Mouse (Mus musculus): Measurements from ENCODE around the gene Pgc. TPM values are rescaled to one million over a fixed set of nuclear protein-coding genes. Genes with fewer than 3 reads are reported as not detected.
A peak's percentile ranks its signal among the peaks of the same experiment; 100 is the strongest.

The Pgc gene
- polyA plus RNA-seq, 1 experiment from 2014 or later, result not detected

- Histone ChIP-seq H3K36me3 (ENCODE audit: control insufficient read depth, insufficient read depth, low read length) (peaks cover 7% of the 10 kb centered on the region; the same call in 1 of the 2 replicates), H3K9ac (ENCODE audit: low read length) (no peak overlapping the region), H3K4me1 (ENCODE audit: control insufficient read depth, insufficient read depth, low read length) (no peaks in the 10 kb centered on the region), H3K9me3 (ENCODE audit: control insufficient read depth, low read length) (no peaks in the 10 kb centered on the region), H3K27me3 (ENCODE audit: control insufficient read depth, insufficient read depth, low read length) (peaks cover 8% of the 10 kb centered on the region; the same call in 1 of the 2 replicates), H3K27ac (ENCODE audit: low read depth, low read length) (no peak overlapping the region), H3K4me2 (no peak overlapping the region), H3K4me3 (ENCODE audit: low read depth, low read length) (no peak overlapping the region)
- DNase-seq (ENCODE audit: low spot score, missing footprints) (no peak), ATAC-seq (ENCODE audit: low FRiP score) (no peak; the same call in 1 of the 2 replicates)
- WGBS, result 53% methylated on average over 28 of the region's 28 CpGs
These were observed 23.9 kb upstream of the Pgc start for GRCm38 (mm10) chr17:47702548-47703345.

GRCm38 (mm10) chr17:47703556-47703955 is 23.1 kb upstream of the Pgc start:
- Histone ChIP-seq H3K4me3 (ENCODE audit: low read depth, low read length) (no peak overlapping the region), H3K4me2 (no peak overlapping the region), H3K4me1 (ENCODE audit: control insufficient read depth, insufficient read depth, low read length) (no peaks in the 10 kb centered on the region), H3K9ac (ENCODE audit: low read length) (no peak overlapping the region), H3K36me3 (ENCODE audit: control insufficient read depth, insufficient read depth, low read length) (peaks cover 7% of the 10 kb centered on the region; the same call in 1 of the 2 replicates), H3K27me3 (ENCODE audit: control insufficient read depth, insufficient read depth, low read length) (peaks cover 8% of the 10 kb centered on the region; the same call in 1 of the 2 replicates), H3K9me3 (ENCODE audit: control insufficient read depth, low read length) (no peaks in the 10 kb centered on the region), H3K27ac (ENCODE audit: low read depth, low read length) (no peak overlapping the region)
- DNase-seq (ENCODE audit: low spot score, missing footprints) (peak; percentile 84), ATAC-seq (ENCODE audit: low FRiP score) (no peak)
- 30% methylated on average over 20 of the region's 20 CpGs for WGBS

GRCm38 (mm10) chr17:47704692-47705091 is 21.9 kb upstream of the Pgc start:
- Histone ChIP-seq H3K9me3 (ENCODE audit: control insufficient read depth, low read length) (no peaks in the 10 kb centered on the region), H3K4me1 (ENCODE audit: control insufficient read depth, insufficient read depth, low read length) (no peaks in the 10 kb centered on the region), H3K27me3 (ENCODE audit: control insufficient read depth, insufficient read depth, low read length) (peaks cover 8% of the 10 kb centered on the region; the same call in 1 of the 2 replicates), H3K27ac (ENCODE audit: low read depth, low read length) (no peak overlapping the region), H3K4me2 (no peak overlapping the region), H3K4me3 (ENCODE audit: low read depth, low read length) (no peak overlapping the region), H3K9ac (ENCODE audit: low read length) (no peak overlapping the region), H3K36me3 (ENCODE audit: control insufficient read depth, insufficient read depth, low read length) (peaks cover 7% of the 10 kb centered on the region; the same call in 1 of the 2 replicates)
- ATAC-seq (ENCODE audit: low FRiP score) (no peak), DNase-seq (ENCODE audit: low spot score, missing footprints) (no peak)
- WGBS, result 81% methylated on average over 4 of the region's 4 CpGs

GRCm38 (mm10) chr17:47706196-47706595 is 20.4 kb upstream of the Pgc start:
- H3K27ac ChIP-seq (ENCODE audit: low read depth, low read length), result no peak overlapping the region
- H3K27me3 ChIP-seq (ENCODE audit: control insufficient read depth, insufficient read depth, low read length), result peaks cover 8% of the 10 kb centered on the region; the same call in 1 of the 2 replicates
- no peaks in the 10 kb centered on the region for H3K4me1 ChIP-seq (ENCODE audit: control insufficient read depth, insufficient read depth, low read length)
- H3K9ac ChIP-seq (ENCODE audit: low read length), result no peak overlapping the region
- 0 out of 2 replicates have a peak, but pooled peaks cover 7% of the 10 kb centered on the region for H3K36me3 ChIP-seq (ENCODE audit: control insufficient read depth, insufficient read depth, low read length)
- ATAC-seq (ENCODE audit: low FRiP score), result no peak
- no peaks in the 10 kb centered on the region for H3K9me3 ChIP-seq (ENCODE audit: control insufficient read depth, low read length)
- DNase-seq (ENCODE audit: low spot score, missing footprints), result no peak
- H3K4me2 ChIP-seq, result no peak overlapping the region
- 75% methylated on average over 1 of the region's 1 CpGs for WGBS
- no peak overlapping the region for H3K4me3 ChIP-seq (ENCODE audit: low read depth, low read length)

GRCm38 (mm10) chr17:47707961-47708360 is 18.7 kb upstream of the Pgc start:
- no peak overlapping the region for H3K4me3 ChIP-seq (ENCODE audit: low read depth, low read length)
- 87% methylated on average over 3 of the region's 3 CpGs for WGBS
- H3K36me3 ChIP-seq (ENCODE audit: control insufficient read depth, insufficient read depth, low read length), result no peaks in the 10 kb centered on the region
- no peaks in the 10 kb centered on the region for H3K4me1 ChIP-seq (ENCODE audit: control insufficient read depth, insufficient read depth, low read length)
- H3K9me3 ChIP-seq (ENCODE audit: control insufficient read depth, low read length), result no peaks in the 10 kb centered on the region
- H3K27me3 ChIP-seq (ENCODE audit: control insufficient read depth, insufficient read depth, low read length), result peaks cover 6% of the 10 kb centered on the region; the same call in 1 of the 2 replicates
- ATAC-seq (ENCODE audit: low FRiP score) (no peak), DNase-seq (ENCODE audit: low spot score, missing footprints) (no peak)
- no peak overlapping the region for H3K27ac ChIP-seq (ENCODE audit: low read depth, low read length)
- H3K9ac ChIP-seq (ENCODE audit: low read length), result no peak overlapping the region
- H3K4me2 ChIP-seq, result no peak overlapping the region

- Histone ChIP-seq H3K36me3 (ENCODE audit: control insufficient read depth, insufficient read depth, low read length) (no peaks in the 10 kb centered on the region), H3K4me2 (no peak overlapping the region), H3K27me3 (ENCODE audit: control insufficient read depth, insufficient read depth, low read length) (no peaks in the 10 kb centered on the region), H3K4me1 (ENCODE audit: control insufficient read depth, insufficient read depth, low read length) (no peaks in the 10 kb centered on the region), H3K9me3 (ENCODE audit: control insufficient read depth, low read length) (no peaks in the 10 kb centered on the region), H3K9ac (ENCODE audit: low read length) (no peak overlapping the region), H3K4me3 (ENCODE audit: low read depth, low read length) (no peak overlapping the region), H3K27ac (ENCODE audit: low read depth, low read length) (no peak overlapping the region)
- ATAC-seq (ENCODE audit: low FRiP score) (no peak), DNase-seq (ENCODE audit: low spot score, missing footprints) (no peak)
- 88% methylated on average over 4 of the region's 4 CpGs for WGBS
These were observed 17.7 kb upstream of the Pgc start for GRCm38 (mm10) chr17:47708972-47709371.

GRCm38 (mm10) chr17:47710036-47710435 is 16.6 kb upstream of the Pgc start:
- no peak overlapping the region for H3K27ac ChIP-seq (ENCODE audit: low read depth, low read length)
- H3K4me1 ChIP-seq (ENCODE audit: control insufficient read depth, insufficient read depth, low read length), result no peaks in the 10 kb centered on the region
- no peak overlapping the region for H3K9ac ChIP-seq (ENCODE audit: low read length)
- no peaks in the 10 kb centered on the region for H3K9me3 ChIP-seq (ENCODE audit: control insufficient read depth, low read length)
- no peak overlapping the region for H3K4me3 ChIP-seq (ENCODE audit: low read depth, low read length)
- DNase-seq (ENCODE audit: low spot score, missing footprints), result no peak
- no peak overlapping the region for H3K4me2 ChIP-seq
- H3K27me3 ChIP-seq (ENCODE audit: control insufficient read depth, insufficient read depth, low read length), result no peaks in the 10 kb centered on the region
- ATAC-seq (ENCODE audit: low FRiP score), result no peak
- H3K36me3 ChIP-seq (ENCODE audit: control insufficient read depth, insufficient read depth, low read length), result no peaks in the 10 kb centered on the region
- 77% methylated on average over 3 of the region's 3 CpGs for WGBS

- 70% methylated on average over 6 of the region's 6 CpGs for WGBS
- H3K9ac ChIP-seq (ENCODE audit: low read length), result no peak overlapping the region
- no peak overlapping the region for H3K27ac ChIP-seq (ENCODE audit: low read depth, low read length)
These were observed 14.8 kb upstream of the Pgc start for GRCm38 (mm10) chr17:47711883-47712282.

GRCm38 (mm10) chr17:47712889-47713571 is 13.6 kb upstream of the Pgc start:
- no peaks in the 10 kb centered on the region for H3K9me3 ChIP-seq (ENCODE audit: control insufficient read depth, low read length)
- H3K4me3 ChIP-seq (ENCODE audit: low read depth, low read length), result no peak overlapping the region
- H3K36me3 ChIP-seq (ENCODE audit: control insufficient read depth, insufficient read depth, low read length), result no peaks in the 10 kb centered on the region
- H3K9ac ChIP-seq (ENCODE audit: low read length), result no peak overlapping the region
- no peak overlapping the region for H3K4me2 ChIP-seq
- ATAC-seq (ENCODE audit: low FRiP score) (no peak), DNase-seq (ENCODE audit: low spot score, missing footprints) (no peak)
- H3K27ac ChIP-seq (ENCODE audit: low read depth, low read length), result no peak overlapping the region
- no peaks in the 10 kb centered on the region for H3K27me3 ChIP-seq (ENCODE audit: control insufficient read depth, insufficient read depth, low read length)
- no peaks in the 10 kb centered on the region for H3K4me1 ChIP-seq (ENCODE audit: control insufficient read depth, insufficient read depth, low read length)
- 43% methylated on average over 13 of the region's 22 CpGs for WGBS

More at GRCm38 (mm10) chr17:47711883-47712282, 14.8 kb upstream of the Pgc start:
- H3K36me3 ChIP-seq (ENCODE audit: control insufficient read depth, insufficient read depth, low read length), result no peaks in the 10 kb centered on the region
- H3K9me3 ChIP-seq (ENCODE audit: control insufficient read depth, low read length), result no peaks in the 10 kb centered on the region
- H3K27me3 ChIP-seq (ENCODE audit: control insufficient read depth, insufficient read depth, low read length), result no peaks in the 10 kb centered on the region
- no peak overlapping the region for H3K4me3 ChIP-seq (ENCODE audit: low read depth, low read length)
- no peak for DNase-seq (ENCODE audit: low spot score, missing footprints)
- no peak overlapping the region for H3K4me2 ChIP-seq
- no peak for ATAC-seq (ENCODE audit: low FRiP score)
- no peaks in the 10 kb centered on the region for H3K4me1 ChIP-seq (ENCODE audit: control insufficient read depth, insufficient read depth, low read length)

Data from midbrain, embryonic 11.5 days (tissue).